Mouse (Mus musculus): ENCODE results near the gene Smim11. TPM values are rescaled to one million over a fixed set of nuclear protein-coding genes. Genes with fewer than 3 reads are reported as not detected.
A peak's percentile ranks its signal among the peaks of the same experiment; 100 is the strongest.

Gene Smim11
- polyA plus RNA-seq, 1 experiment from 2014 or later, result 101 TPM

- ATAC-seq, result no peak
- Histone ChIP-seq H3K36me3 (ENCODE audit: control insufficient read depth, insufficient read depth, low read length) (no peaks in the 10 kb centered on the region), H3K4me2 (ENCODE audit: low read depth, low read length) (no peak overlapping the region), H3K27ac (ENCODE audit: low read length) (no peak overlapping the region), H3K9ac (ENCODE audit: low read depth, low read length) (no peak overlapping the region), H3K27me3 (replicated peaks; ENCODE audit: control insufficient read depth, insufficient read depth, low read length) (no peaks in the 10 kb centered on the region), H3K4me3 (ENCODE audit: low read length) (no peak overlapping the region), H3K9me3 (ENCODE audit: control insufficient read depth, low read length) (no peaks in the 10 kb centered on the region), H3K4me1 (ENCODE audit: control insufficient read depth, insufficient read depth, low read length) (no peaks in the 10 kb centered on the region)
- 54% methylated on average over 9 of the region's 9 CpGs for WGBS
Observed at GRCm38 (mm10) chr16:92334600-92334999, 33.5 kb downstream of the Smim11 start.

- WGBS, result 4% methylated on average over 9 of the region's 9 CpGs
- H3K27ac ChIP-seq (ENCODE audit: low read length), result no peak overlapping the region
- H3K36me3 ChIP-seq (ENCODE audit: control insufficient read depth, insufficient read depth, low read length), result no peaks in the 10 kb centered on the region
- H3K9ac ChIP-seq (ENCODE audit: low read depth, low read length), result no peak overlapping the region
- no peak overlapping the region for H3K4me2 ChIP-seq (ENCODE audit: low read depth, low read length)
- H3K27me3 ChIP-seq (replicated peaks; ENCODE audit: control insufficient read depth, insufficient read depth, low read length), result no peaks in the 10 kb centered on the region
- no peak overlapping the region for H3K4me3 ChIP-seq (ENCODE audit: low read length)
- 0 out of 2 replicates have a peak, but pooled peaks cover 2% of the 10 kb centered on the region for H3K4me1 ChIP-seq (ENCODE audit: control insufficient read depth, insufficient read depth, low read length)
- ATAC-seq, result peak; percentile 40
- no peaks in the 10 kb centered on the region for H3K9me3 ChIP-seq (ENCODE audit: control insufficient read depth, low read length)
Observed at GRCm38 (mm10) chr16:92336280-92336679, 35.2 kb downstream of the Smim11 start.

DNA sequence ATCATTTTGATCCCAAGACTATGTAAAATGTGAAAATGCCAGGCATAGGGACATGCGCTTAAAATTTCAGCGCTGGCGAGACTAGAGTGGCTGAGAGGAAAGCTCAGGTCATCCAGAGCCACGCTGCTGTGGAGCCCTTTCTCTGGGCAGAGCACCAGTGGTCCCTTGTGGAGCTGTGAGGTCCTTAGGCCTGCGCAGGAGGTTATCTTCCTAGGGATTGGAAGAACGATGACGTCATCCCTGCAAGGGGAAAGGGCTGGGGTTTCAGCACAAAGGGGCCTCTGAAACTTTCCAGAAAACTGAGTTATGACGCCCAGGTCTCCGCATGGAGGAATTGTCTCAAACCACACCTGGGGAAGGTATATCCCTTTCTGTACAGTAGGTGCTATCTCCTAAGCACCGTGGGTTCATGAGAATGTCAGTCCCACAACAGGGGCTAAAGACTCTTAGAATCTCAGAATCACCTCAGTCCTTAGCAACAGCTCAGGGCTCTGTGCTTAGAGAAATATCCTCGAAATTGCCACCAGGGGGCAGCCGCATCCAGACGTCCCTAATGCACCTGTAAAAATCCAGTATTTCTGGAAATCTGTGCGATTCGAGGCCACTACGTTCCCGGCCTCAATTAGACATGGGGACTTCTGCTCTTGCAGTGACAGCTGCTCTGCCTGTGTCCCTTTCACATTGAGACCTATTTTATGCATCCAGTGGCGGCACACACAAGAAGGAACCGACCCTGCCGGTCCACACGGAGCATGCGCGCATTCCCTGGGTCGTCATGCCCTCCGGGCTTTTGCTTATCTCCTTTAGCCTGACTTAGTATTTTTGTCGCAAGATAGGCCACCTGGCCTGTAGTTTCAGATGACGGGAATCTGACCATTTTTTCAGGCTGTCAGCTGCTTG, 39.8 kb downstream of the Smim11 start:
- no peak overlapping the region for H3K27ac ChIP-seq (ENCODE audit: low read length)
- peak; percentile 75 for ATAC-seq
- no peaks in the 10 kb centered on the region for H3K9me3 ChIP-seq (ENCODE audit: control insufficient read depth, low read length)
- H3K36me3 ChIP-seq (ENCODE audit: control insufficient read depth, insufficient read depth, low read length), result no peaks in the 10 kb centered on the region
- H3K9ac ChIP-seq (ENCODE audit: low read depth, low read length), result no peak overlapping the region; the same call in 1 of the 2 replicates
- 24% methylated on average over 27 of the region's 27 CpGs for WGBS
- H3K4me1 ChIP-seq (ENCODE audit: control insufficient read depth, insufficient read depth, low read length), result peaks cover 6% of the 10 kb centered on the region; the same call in 1 of the 2 replicates
- peak overlapping the region; percentile 54 for H3K4me2 ChIP-seq (ENCODE audit: low read depth, low read length)
- H3K27me3 ChIP-seq (replicated peaks; ENCODE audit: control insufficient read depth, insufficient read depth, low read length), result no peaks in the 10 kb centered on the region
- peak overlapping the region; percentile 35 for H3K4me3 ChIP-seq (ENCODE audit: low read length)

GRCm38 (mm10) chr16:92345177-92345576, 44.1 kb downstream of the Smim11 start:
- H3K9me3 ChIP-seq (ENCODE audit: control insufficient read depth, low read length), result no peaks in the 10 kb centered on the region
- H3K4me3 ChIP-seq (ENCODE audit: low read length), result no peak overlapping the region
- whole genome bisulfite sequencing, result 38% methylated on average over 11 of the region's 11 CpGs
- no peaks in the 10 kb centered on the region for H3K36me3 ChIP-seq (ENCODE audit: control insufficient read depth, insufficient read depth, low read length)
- no peaks in the 10 kb centered on the region for H3K27me3 ChIP-seq (replicated peaks; ENCODE audit: control insufficient read depth, insufficient read depth, low read length)
- no peak overlapping the region for H3K4me2 ChIP-seq (ENCODE audit: low read depth, low read length)
- peak; percentile 25; the same call in 1 of the 2 replicates for ATAC-seq
- H3K9ac ChIP-seq (ENCODE audit: low read depth, low read length), result no peak overlapping the region
- H3K27ac ChIP-seq (ENCODE audit: low read length), result no peak overlapping the region
- peaks cover 10% of the 10 kb centered on the region; the same call in 1 of the 2 replicates for H3K4me1 ChIP-seq (ENCODE audit: control insufficient read depth, insufficient read depth, low read length)

DNA sequence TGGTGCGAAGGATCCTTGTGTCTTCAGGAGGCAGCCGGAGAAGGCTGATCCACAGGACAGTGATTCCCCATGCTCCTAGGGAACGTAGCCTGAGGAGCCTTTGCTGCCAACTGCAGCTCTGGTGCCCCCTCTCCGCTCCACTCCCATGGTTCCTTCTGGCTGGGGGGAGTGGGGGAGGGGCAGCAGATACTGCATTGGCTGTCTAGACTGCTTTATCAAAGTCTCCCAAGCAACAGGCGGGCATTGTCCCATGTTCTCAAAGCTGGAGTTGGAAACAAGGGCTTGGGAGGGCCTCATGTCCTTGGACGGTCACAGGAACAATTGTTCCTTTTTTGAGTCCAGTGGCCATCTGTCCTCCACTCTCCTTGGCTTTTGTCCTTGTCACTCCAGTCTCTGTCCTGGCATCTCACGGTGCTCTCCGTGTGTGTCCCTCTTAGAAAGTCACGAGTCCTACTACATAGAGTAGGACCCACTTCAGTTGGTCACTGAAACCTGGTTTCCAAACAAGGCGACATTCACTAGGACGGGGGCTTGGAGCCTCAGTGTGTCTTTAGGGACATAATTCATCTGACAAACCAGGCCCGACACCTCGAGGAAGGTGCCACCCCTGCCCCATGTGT, 45.3 kb downstream of the Smim11 start:
- no peak overlapping the region for H3K27ac ChIP-seq (ENCODE audit: low read length)
- peaks cover 8% of the 10 kb centered on the region; the same call in 1 of the 2 replicates for H3K4me1 ChIP-seq (ENCODE audit: control insufficient read depth, insufficient read depth, low read length)
- H3K4me2 ChIP-seq (ENCODE audit: low read depth, low read length), result no peak overlapping the region
- no peaks in the 10 kb centered on the region for H3K9me3 ChIP-seq (ENCODE audit: control insufficient read depth, low read length)
- 71% methylated on average over 13 of the region's 13 CpGs for WGBS
- no peak overlapping the region for H3K4me3 ChIP-seq (ENCODE audit: low read length)
- no peaks in the 10 kb centered on the region for H3K27me3 ChIP-seq (replicated peaks; ENCODE audit: control insufficient read depth, insufficient read depth, low read length)
- H3K9ac ChIP-seq (ENCODE audit: low read depth, low read length), result no peak overlapping the region
- peak; percentile 46; the same call in 1 of the 2 replicates for ATAC-seq
- no peaks in the 10 kb centered on the region for H3K36me3 ChIP-seq (ENCODE audit: control insufficient read depth, insufficient read depth, low read length)

DNA sequence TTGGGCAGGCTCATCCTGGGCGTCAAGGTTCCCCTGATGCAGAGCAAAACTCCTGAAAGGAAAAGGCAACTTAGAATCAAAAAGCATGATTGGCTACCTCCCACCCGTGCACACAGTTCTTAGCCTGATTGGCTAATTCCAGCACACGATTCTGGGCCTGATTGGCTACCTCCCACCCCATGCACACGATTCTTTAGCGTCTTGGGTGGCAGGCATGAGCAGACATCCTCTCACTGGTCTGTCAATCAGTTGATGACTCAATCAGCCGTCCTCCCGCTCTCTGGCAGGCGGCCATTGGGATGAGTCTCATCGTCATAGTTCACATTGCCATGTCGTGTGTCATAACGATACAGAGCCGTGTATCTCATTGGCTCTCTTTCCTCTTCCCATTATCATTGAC, 47.9 kb downstream of the Smim11 start:
- H3K4me2 ChIP-seq (ENCODE audit: low read depth, low read length), result no peak overlapping the region
- H3K9ac ChIP-seq (ENCODE audit: low read depth, low read length), result no peak overlapping the region
- peaks cover 8% of the 10 kb centered on the region; the same call in 1 of the 2 replicates for H3K4me1 ChIP-seq (ENCODE audit: control insufficient read depth, insufficient read depth, low read length)
- H3K27ac ChIP-seq (ENCODE audit: low read length), result no peak overlapping the region
- no peak overlapping the region for H3K4me3 ChIP-seq (ENCODE audit: low read length)
- ATAC-seq, result no peak
- WGBS, result 67% methylated on average over 12 of the region's 12 CpGs
- H3K9me3 ChIP-seq (ENCODE audit: control insufficient read depth, low read length), result no peaks in the 10 kb centered on the region
- no peaks in the 10 kb centered on the region for H3K36me3 ChIP-seq (ENCODE audit: control insufficient read depth, insufficient read depth, low read length)
- H3K27me3 ChIP-seq (replicated peaks; ENCODE audit: control insufficient read depth, insufficient read depth, low read length), result no peaks in the 10 kb centered on the region

- no peak for ATAC-seq
- 86% methylated on average over 12 of the region's 12 CpGs for WGBS
- no peaks in the 10 kb centered on the region for H3K27me3 ChIP-seq (replicated peaks; ENCODE audit: control insufficient read depth, insufficient read depth, low read length)
- no peak overlapping the region for H3K27ac ChIP-seq (ENCODE audit: low read length)
- no peak overlapping the region for H3K4me3 ChIP-seq (ENCODE audit: low read length)
- H3K36me3 ChIP-seq (ENCODE audit: control insufficient read depth, insufficient read depth, low read length), result no peaks in the 10 kb centered on the region
- H3K9ac ChIP-seq (ENCODE audit: low read depth, low read length), result no peak overlapping the region
- no peak overlapping the region for H3K4me2 ChIP-seq (ENCODE audit: low read depth, low read length)
- peaks cover 6% of the 10 kb centered on the region; the same call in 1 of the 2 replicates for H3K4me1 ChIP-seq (ENCODE audit: control insufficient read depth, insufficient read depth, low read length)
- no peaks in the 10 kb centered on the region for H3K9me3 ChIP-seq (ENCODE audit: control insufficient read depth, low read length)
Observed at GRCm38 (mm10) chr16:92353295-92353694, 52.2 kb downstream of the Smim11 start.

DNA sequence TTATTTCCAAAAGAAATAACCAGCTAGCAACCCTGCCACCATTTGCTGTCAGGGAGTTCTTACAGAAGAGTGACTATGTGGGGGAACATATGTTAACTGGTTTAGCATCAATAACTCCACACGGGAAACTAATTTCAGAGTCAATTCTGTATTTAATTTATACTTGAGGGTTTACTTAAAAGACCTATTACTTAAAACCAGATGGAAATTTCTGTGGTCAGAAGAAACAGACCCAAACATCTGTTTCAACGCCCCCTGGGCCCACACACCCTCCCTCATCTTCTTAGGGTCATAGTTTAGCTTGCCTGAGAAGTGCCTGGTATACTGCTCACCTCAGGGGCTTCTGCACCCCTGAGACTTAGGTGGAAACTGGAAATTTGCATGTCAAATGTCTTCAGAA, 52.8 kb downstream of the Smim11 start:
- H3K27me3 ChIP-seq (replicated peaks; ENCODE audit: control insufficient read depth, insufficient read depth, low read length), result no peaks in the 10 kb centered on the region
- 68% methylated on average over 2 of the region's 2 CpGs for WGBS
- no peaks in the 10 kb centered on the region for H3K36me3 ChIP-seq (ENCODE audit: control insufficient read depth, insufficient read depth, low read length)
- no peak for ATAC-seq
- H3K9ac ChIP-seq (ENCODE audit: low read depth, low read length), result no peak overlapping the region
- no peak overlapping the region for H3K27ac ChIP-seq (ENCODE audit: low read length)
- H3K4me3 ChIP-seq (ENCODE audit: low read length), result no peak overlapping the region
- no peak overlapping the region for H3K4me2 ChIP-seq (ENCODE audit: low read depth, low read length)
- H3K4me1 ChIP-seq (ENCODE audit: control insufficient read depth, insufficient read depth, low read length), result peaks cover 7% of the 10 kb centered on the region
- no peaks in the 10 kb centered on the region for H3K9me3 ChIP-seq (ENCODE audit: control insufficient read depth, low read length)

GRCm38 (mm10) chr16:92355366-92355765, 54.3 kb downstream of the Smim11 start:
- no peak overlapping the region for H3K27ac ChIP-seq (ENCODE audit: low read length)
- no peak overlapping the region for H3K4me3 ChIP-seq (ENCODE audit: low read length)
- 66% methylated on average over 5 of the region's 5 CpGs for WGBS
- no peak overlapping the region for H3K4me2 ChIP-seq (ENCODE audit: low read depth, low read length)
- no peak overlapping the region for H3K9ac ChIP-seq (ENCODE audit: low read depth, low read length)
- ATAC-seq, result peak; percentile 51; the same call in 1 of the 2 replicates
- no peaks in the 10 kb centered on the region for H3K9me3 ChIP-seq (ENCODE audit: control insufficient read depth, low read length)
- no peaks in the 10 kb centered on the region for H3K36me3 ChIP-seq (ENCODE audit: control insufficient read depth, insufficient read depth, low read length)
- no peaks in the 10 kb centered on the region for H3K27me3 ChIP-seq (replicated peaks; ENCODE audit: control insufficient read depth, insufficient read depth, low read length)
- peaks cover 11% of the 10 kb centered on the region for H3K4me1 ChIP-seq (ENCODE audit: control insufficient read depth, insufficient read depth, low read length)

Measured in intestine, embryonic 16.5 days (tissue).